Mouse (Mus musculus) thymus, adult 2 months (tissue): ENCODE measurements around the gene Abhd12b.

ENCODE experiments used
- CTCF ChIP-seq: fragments of 200-500 bp; IDR thresholded peaks from 2 replicates; pipeline ENCODE4 v1.5.1; 2012; ENCODE audit warnings: mild to moderate bottlenecking, control low read depth, low read length, moderate library complexity, borderline replicate concordance; ENCODE audit not compliant: control insufficient read depth, poor library complexity, insufficient read depth; ENCODE audit errors: extremely low read depth
- POLR2A ChIP-seq: fragments of 200-500 bp; IDR thresholded peaks from 2 replicates; pipeline ENCODE4 v1.6.1; 2012; ENCODE audit warnings: mild to moderate bottlenecking, low read length, control low read depth, moderate library complexity; ENCODE audit not compliant: control insufficient read depth, poor library complexity, insufficient read depth; ENCODE audit errors: extremely low read depth

- TF ChIP-seq CTCF (no peak), POLR2A (no peak)
Measured at GRCm38 (mm10) chr12:70144637-70145448, 9.1 kb upstream of the Abhd12b start.
